Mouse (Mus musculus): ENCODE data around the gene Mycbp2.

- no peak for TF ChIP-seq CHD2 (IDR thresholded peaks at IDR 0.05; ENCODE audit: low read depth, low read length)
- TF ChIP-seq ZNF384 (IDR thresholded peaks at IDR 0.05; ENCODE audit: low read depth, low read length): no peak
- TF ChIP-seq HCFC1 (IDR thresholded peaks at IDR 0.05; ENCODE audit: borderline replicate concordance, insufficient read depth, low read length): no peak
- TF ChIP-seq MAFK (IDR thresholded peaks at IDR 0.05; ENCODE audit: insufficient read depth, low read depth, low read length): no peak
Observed at GRCm38 (mm10) chr14:103256866-103257265, 89.7 kb downstream of the Mycbp2 start.
